Mouse (Mus musculus) bone marrow, adult 2 months (tissue): ENCODE results near the gene Abhd8. TPM values are rescaled to one million over a fixed set of nuclear protein-coding genes. Genes with fewer than 3 reads are reported as not detected.

Source experiments
- H3K27ac ChIP-seq: fragments of 200-500 bp; 2 replicates; pipeline ENCODE4 v1.5.1; 2012; ENCODE audit warnings: low read depth, mild to moderate bottlenecking, control low read depth, inconsistent platforms, low read length; ENCODE audit not compliant: control insufficient read depth, poor library complexity, insufficient read depth
- H3K4me1 ChIP-seq: fragments of 200-500 bp; 2 replicates; pipeline ENCODE4 v1.6.1; 2011; ENCODE audit warnings: low read length; ENCODE audit not compliant: control insufficient read depth, insufficient read depth
- H3K4me3 ChIP-seq: fragments of 200-500 bp; replicated peaks from 2 replicates; pipeline ENCODE3; 2011; ENCODE audit warnings: mild to moderate bottlenecking, low read depth, low read length, control low read depth; ENCODE audit not compliant: control insufficient read depth
- CTCF ChIP-seq: fragments of 200-500 bp; IDR thresholded peaks from 2 replicates; pipeline ENCODE4 v1.5.1; 2011; ENCODE audit warnings: low read length, control low read depth; ENCODE audit not compliant: control insufficient read depth, insufficient read depth
- POLR2A ChIP-seq: fragments of 200-500 bp; IDR thresholded peaks from 2 replicates; pipeline ENCODE4 v1.6.1; 2011; ENCODE audit warnings: low read depth, mild to moderate bottlenecking, control low read depth, low read length, borderline replicate concordance; ENCODE audit not compliant: control insufficient read depth
- WGBS: fragments of 180-500 bp; shearing (Covaris S2); methylation state at CpG from one replicate; pipeline ENCODE4 v1.1.7; 2018; 5-methylcytosine and 5-hydroxymethylcytosine counted together
- polyA plus RNA-seq: library from polyadenylated mRNA; stranded (reverse); fragments of >200 nt; gene quantifications from 2 replicates; pipeline ENCODE4 v1.2.4, GENCODE M21; 2011; ENCODE audit warnings: low replicate concordance; ENCODE audit not compliant: missing spikeins, insufficient read depth, insufficient read length

The Abhd8 gene
- polyA plus RNA-seq, 1 experiment: 9.1 TPM

DNA sequence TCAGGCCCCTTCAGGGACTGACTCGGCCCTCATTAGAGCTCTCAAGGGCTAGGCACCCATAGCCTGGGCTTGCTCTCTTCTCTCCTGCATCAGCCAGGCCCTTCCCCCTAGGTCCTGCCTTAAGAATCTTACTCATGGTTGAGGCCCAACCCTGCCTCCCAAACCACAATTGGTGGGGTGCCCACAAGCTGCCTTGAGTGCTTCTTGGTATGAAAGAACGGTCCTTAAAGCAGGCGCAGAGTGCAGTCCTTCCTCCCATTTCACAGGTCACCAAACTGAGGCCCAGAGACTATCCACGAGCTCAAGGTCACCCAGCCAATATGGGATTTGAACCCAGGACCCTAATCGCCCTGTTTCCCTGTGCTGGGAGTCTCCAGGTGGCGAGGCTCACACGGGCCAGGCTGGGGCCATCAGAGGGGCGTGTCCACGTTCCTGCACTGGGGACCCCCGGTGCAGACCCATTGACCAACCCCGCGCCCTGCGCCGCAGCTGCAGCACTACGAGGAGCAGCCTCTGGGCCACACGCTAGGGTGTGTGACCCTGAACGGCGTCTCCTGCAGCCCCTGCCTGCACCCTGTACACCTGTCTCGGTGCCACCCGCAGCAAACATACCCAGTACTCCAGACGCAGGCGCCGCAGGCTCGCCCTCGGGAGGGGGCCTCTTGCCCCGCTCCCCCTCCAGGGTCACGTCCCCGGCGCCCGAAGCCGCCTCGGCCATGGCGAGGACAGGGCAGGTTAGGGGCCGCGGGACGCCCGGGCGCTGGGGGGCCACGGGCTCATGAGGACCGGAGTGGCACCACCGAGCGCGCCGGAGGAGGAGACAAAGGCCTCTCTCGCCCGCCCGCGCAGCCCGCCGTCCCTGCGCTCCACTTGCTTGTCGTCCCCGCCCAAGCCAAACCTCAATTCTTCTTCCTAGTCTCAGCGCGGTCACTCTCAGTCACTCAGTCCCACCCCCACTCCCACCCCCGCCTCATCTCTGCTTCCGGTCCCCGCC is 22.0 kb upstream of the Abhd8 start, which contains the start of gene Ano8:
TSS of gene Ano8 (minus strand) at position 822 of the 994 bp plus-strand sequence.
- Histone ChIP-seq H3K27ac (peak within 1 kb of the TSS; percentile 39), H3K4me1 (peaks cover 3% of the 10 kb centered on the region), H3K4me3 (peak within 1 kb of the TSS; percentile 62)
- TF ChIP-seq CTCF: no peak
- TF ChIP-seq POLR2A: 0 out of 2 replicates have a peak, but pooled peaks have one; percentile 0
- WGBS: 5% methylated on average over 58 of the region's 58 CpGs

DNA sequence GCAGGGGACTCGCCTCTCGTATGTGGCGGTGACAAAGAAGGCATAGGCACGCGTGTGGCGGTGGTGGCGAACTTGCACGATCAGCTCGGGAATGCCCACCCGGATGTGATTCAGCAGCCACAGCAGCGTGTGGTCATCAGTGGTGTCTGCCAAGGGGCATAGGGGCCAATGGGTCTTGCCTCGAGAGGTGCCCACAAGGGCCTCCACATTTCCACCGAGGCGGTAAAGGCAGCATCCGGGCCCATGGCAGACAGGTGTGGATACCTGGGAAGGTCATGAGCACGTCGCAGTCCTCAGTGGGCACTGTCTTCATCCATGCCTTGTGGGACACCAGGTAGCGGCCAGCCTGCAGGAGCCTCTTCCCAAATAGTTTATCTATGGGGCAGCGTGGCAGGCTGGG is 21.3 kb upstream of the Abhd8 start:
- H3K4me3 ChIP-seq: no peak overlapping the region
- 93% methylated on average over 19 of the region's 19 CpGs for WGBS
- TF ChIP-seq CTCF: no peak
- H3K27ac ChIP-seq: no peak overlapping the region
- peaks cover 3% of the 10 kb centered on the region for H3K4me1 ChIP-seq

DNA sequence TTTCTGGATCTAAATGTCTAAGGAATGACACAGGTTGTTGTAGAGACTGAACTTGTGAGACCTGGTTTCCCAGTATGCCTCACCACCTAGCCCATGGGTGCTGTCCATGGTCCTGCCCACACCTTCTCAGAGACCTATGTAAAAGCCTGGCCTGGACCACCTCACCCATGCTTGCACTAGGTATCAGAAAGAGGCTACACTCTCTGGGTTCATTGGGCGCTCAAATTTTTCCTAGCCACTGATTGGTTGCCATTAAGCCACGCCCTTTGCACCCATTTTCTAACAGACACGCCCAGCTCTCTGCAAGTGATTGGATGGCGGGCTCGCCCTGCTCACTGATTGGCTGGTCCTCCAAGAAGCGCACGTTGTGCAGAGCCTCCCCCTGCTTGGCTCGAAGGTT is 20.5 kb upstream of the Abhd8 start:
- no peak overlapping the region for H3K4me3 ChIP-seq
- H3K4me1 ChIP-seq: peaks cover 3% of the 10 kb centered on the region
- 73% methylated on average over 8 of the region's 8 CpGs for WGBS
- H3K27ac ChIP-seq: no peak overlapping the region
- TF ChIP-seq POLR2A (no peak), CTCF (no peak)

DNA sequence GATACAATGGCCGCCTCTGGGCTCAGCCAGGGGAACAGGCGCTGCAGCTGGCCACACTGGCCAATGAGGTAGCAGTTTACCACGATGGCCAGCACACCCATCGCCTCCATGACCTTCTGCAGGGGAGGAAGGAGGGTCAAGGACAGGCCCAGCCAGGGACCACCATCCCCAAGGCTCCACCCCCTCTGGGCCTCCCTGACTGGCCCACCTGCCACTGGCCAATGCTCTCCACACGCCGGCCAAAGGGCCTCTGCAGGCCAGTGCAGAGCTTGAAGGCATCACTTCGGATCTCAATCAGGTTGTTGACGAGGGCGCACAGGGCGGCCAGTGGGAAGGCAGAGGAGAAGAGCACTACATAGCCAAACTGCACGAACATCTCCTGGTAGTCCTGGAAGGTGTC is 15.5 kb upstream of the Abhd8 start:
- H3K4me1 ChIP-seq: no peaks in the 10 kb centered on the region
- TF ChIP-seq CTCF: no peak
- WGBS: 87% methylated on average over 11 of the region's 11 CpGs

DNA sequence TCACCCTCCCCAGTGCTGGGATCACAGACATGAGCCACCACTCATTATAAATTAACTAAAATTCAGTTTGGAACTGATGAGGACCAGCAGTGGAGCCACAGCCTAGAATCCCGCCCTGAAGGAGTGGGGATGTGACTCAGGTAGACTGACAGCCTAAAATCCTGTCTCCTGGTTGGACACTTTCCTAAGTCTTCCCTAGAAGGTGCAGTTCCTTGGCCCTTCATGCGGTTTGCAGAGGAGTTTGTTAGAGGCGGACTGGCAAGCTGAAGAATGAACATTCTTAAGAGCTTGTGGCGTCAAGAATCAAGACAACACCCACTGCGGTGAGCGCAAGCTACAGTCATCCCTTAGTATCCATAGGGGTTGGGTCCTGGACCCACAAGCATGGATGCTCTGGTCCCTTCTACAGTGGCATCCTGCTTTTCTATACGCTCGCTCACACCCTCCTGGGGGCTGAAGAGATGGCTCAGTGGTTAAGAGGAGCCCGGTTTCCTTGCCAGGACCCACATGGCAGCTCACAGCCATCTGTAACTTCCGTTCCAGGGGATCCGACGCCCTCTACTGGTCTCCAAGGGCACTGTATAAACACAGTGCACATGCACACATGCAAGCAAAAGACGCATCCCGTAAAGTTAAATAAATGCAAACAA is 13.9 kb upstream of the Abhd8 start:
- Histone ChIP-seq H3K4me3 (no peak overlapping the region), H3K27ac (no peak overlapping the region), H3K4me1 (no peaks in the 10 kb centered on the region)
- 56% methylated on average over 14 of the region's 14 CpGs for WGBS
- TF ChIP-seq CTCF: peak; percentile 61
- no peak for TF ChIP-seq POLR2A

More for the DNA sequence above, 15.5 kb upstream of the Abhd8 start:
- H3K27ac ChIP-seq: no peak overlapping the region
- no peak overlapping the region for H3K4me3 ChIP-seq

DNA sequence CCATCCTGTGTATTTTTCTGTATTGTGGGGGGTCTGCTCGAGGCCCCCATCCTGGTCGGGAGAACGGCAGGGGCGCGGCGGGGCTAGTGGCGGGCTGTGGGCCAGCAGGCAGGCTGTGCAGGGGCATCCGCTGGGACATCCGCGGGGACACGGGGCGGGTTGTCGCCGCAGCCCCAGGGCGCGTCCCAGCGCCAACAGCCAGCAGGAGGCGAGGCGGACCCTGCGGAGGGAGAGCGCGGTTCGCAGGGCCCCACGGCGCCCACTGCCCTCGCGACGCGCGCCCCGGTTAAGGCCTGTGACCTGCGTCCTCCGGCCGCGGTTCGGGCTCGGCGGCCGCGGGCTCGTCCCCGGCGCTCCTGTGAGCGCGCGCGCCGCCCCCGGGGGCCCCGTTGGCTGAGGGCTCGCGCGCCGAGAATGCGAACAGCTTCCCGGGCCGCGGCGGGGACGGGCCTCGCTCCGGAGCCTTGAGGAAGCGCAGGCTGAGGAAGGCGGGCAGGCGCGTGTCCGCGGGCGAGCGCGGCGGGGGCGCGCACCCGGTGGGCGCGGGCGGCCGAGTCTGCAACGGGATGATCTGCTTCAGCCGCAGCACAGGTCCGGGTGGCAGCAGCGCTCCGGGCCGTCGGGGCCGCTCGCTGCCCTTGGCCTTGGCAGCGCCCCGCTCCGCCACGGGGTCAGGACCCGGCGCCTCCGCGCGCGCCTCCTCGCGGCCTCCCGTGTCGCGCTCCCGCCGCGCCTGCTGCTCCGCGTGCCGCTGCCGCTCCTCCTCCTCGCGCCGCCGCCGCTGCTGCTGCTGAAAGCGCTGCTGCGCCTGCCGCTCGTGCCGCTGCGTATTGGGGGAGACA is 12.9 kb upstream of the Abhd8 start:
- WGBS: under 1% methylated on average over 117 of the region's 121 CpGs
- no peak for TF ChIP-seq POLR2A
- TF ChIP-seq CTCF: 0 out of 2 replicates have a peak, but pooled peaks have one; percentile 7
- Histone ChIP-seq H3K4me3 (peak overlapping the region; percentile 69), H3K4me1 (no peaks in the 10 kb centered on the region), H3K27ac (peak overlapping the region; percentile 79)

DNA sequence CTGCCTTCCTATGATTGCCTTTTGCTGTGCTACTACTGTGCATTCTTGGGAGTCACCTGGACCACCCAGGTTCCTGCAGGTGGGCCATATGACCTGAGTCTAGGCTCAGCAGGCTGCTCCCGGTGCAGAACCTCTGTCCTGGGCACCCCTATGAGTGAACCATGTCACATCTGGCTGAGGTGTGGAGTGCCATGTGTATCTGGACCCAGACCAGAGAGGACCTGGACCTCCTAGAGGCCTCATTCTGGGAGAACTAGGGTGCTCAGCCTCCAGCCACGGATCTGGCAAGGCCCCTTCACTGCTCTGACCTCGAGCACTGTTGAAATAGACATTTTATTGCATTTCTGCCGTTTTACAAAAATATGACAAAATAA is 12.2 kb upstream of the Abhd8 start:
- 25% methylated on average over 4 of the region's 4 CpGs for WGBS
- Histone ChIP-seq H3K4me3 (no peak overlapping the region), H3K4me1 (no peaks in the 10 kb centered on the region), H3K27ac (no peak overlapping the region)
- no peak for TF ChIP-seq CTCF
- TF ChIP-seq POLR2A: no peak

DNA sequence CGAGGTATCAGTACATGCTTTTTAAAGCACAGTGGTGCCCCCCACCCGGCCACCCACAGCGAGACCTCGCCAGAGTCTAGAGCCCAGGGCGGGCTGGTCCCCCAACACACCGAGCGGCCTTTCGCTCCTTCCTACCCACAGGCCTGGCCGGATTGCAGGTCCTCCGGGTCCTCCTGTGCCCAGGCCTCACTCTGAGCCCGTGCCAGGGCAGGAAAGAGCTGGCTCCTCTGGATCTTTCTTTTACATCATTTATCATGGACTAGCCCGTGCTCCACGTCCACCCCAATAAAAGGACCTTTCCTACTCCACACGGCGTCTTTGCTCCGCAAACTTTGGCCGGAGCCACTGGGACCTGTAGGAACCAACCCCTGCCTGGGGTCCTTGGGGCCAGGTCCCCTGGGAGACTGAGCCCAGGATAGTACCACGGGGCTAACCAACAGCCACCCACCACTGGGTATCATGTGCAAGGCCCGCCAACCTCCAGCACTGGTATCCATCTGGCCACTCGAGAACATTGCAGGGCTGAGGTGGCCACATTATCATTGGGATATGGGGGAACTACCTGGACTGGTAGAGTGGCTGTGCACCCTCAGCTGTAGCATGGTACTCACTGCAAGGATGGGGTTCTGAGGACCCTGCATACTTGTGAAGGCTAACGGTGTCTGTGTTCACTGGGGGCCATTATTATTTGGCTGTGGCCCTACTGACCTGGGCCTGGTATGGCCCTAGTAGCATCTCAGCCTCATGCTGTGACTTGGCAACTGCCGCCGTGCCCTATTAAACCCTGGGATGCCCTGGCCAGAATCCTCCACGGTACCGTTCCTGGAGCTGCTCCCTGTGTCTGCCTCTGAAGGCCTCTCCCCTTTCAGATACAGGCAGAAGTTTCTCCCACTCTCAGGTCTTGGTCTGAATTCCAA is 11.6 kb upstream of the Abhd8 start:
- Histone ChIP-seq H3K4me1 (no peaks in the 10 kb centered on the region; the same call in 1 of the 2 replicates), H3K27ac (no peak overlapping the region), H3K4me3 (no peak overlapping the region)
- 92% methylated on average over 25 of the region's 25 CpGs for WGBS
- TF ChIP-seq CTCF (no peak), POLR2A (no peak)
